Mouse (Mus musculus) liver, postnatal 0 days (tissue): ENCODE data around the gene Cdcp2.

ENCODE experiments used
- CTCF ChIP-seq: sonication (generic); IDR thresholded peaks from 2 replicates; pipeline ENCODE4 v1.5.1; 2016; ENCODE audit warnings: antibody characterized with exemption, low read depth
- EP300 ChIP-seq: IDR thresholded peaks from 2 replicates; pipeline ENCODE4 v1.6.1; 2016; ENCODE audit warnings: antibody characterized with exemption, low read depth, mild to moderate bottlenecking

DNA sequence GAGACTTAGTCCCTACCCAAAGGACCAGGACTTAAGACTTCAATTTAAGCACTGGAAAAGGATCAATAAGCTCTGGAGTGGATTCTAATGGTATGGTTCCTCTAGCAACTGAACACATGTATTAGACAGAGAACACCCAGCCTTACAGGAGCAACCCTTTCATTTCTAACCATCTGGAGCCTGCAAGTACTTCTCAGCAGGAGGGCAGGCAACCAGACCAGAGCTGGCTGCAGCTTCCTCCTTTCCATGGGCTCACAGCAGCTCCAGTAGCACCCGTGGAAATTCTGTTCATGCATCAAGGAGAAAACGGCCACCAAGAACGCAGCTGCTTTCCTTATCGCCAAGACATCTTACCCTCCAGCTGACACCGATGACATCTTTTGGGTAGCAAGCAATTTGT is 39.0 kb downstream of the Cdcp2 start:
- TF ChIP-seq CTCF (no peak), EP300 (no peak)
